Mouse (Mus musculus) natural killer cell, adult 2 months (primary cell): ENCODE data around the gene Ogfod3.

Experiments used
- DNase-seq, 2 experiments: peaks; one replicate each; pipeline ENCODE4 v3.0.0; 2022; ENCODE audit warnings: low spot score in 2 of 2

Gene Ogfod3

DNA sequence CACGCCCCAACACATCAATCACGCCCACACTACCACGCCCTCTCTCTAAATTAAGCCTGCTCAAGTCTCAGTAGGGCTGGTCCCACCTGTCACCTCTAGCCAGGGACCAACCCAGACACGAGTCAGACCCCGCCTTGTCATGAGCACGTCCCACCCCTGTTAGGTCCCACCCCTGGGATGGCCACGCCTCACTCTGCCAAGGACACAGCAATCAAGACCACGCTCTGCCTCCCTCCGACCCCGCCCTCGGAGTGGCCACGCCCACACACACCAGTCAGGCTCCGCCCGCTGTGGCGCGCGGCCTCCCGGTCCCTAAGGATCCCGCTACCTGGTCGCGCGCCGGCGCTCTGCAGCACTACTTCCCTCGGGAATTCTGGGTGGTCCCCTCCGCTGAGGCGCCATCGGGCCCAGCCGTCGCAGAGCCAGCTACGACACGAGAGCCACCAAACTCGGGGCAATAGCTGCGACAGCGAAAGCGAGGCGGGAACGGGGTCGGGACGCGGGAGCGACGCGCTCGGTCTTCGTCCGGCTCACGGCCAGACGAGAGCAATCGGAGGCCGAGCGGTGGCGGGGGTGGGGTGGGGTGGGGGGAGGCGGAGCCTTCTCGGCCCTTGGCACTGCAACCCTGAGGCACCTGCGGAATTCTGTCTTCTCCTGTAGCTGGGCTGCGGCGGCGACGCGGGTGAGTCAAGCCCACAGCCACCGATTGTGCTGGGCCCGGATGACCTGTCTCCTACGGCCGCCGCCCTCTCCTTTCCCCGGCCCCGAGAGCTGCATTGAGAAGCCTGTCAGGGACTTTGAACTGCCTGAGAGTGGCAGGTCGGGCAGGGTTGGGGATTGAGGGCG lies at the start of gene Ogfod3, which contains the start of gene Hexdc:
Ogfod3 (minus strand) TSS at position 551 of the 846 bp plus-strand sequence.
Hexdc (plus strand) TSS at position 273 of the 846 bp plus-strand sequence.
- peak; percentile 86 to 95 for DNase-seq

DNA sequence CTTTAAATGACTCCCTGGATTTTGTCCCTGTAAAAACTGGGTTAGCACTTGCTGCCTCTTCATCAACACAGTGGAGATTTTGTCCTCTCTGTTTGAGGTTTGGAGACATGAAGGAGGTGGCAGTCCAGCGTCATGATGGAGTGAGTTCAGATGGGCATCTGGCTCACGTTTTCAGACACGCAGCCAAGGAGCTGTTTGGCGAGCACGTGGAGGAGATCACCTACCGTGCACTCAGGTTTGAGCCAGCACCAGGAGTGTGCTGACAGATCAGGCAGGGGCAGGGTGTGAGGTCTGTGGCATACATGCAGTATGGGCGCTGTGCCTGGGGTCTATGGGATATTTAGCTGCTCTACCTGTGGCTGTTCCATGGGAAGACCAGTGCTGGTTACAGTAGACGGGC lies 45.7 kb upstream of the Ogfod3 start:
- DNase-seq: no peak

- no peak for DNase-seq
Observed at GRCm38 (mm10) chr11:121239669-121240068, 35.2 kb upstream of the Ogfod3 start.

DNA sequence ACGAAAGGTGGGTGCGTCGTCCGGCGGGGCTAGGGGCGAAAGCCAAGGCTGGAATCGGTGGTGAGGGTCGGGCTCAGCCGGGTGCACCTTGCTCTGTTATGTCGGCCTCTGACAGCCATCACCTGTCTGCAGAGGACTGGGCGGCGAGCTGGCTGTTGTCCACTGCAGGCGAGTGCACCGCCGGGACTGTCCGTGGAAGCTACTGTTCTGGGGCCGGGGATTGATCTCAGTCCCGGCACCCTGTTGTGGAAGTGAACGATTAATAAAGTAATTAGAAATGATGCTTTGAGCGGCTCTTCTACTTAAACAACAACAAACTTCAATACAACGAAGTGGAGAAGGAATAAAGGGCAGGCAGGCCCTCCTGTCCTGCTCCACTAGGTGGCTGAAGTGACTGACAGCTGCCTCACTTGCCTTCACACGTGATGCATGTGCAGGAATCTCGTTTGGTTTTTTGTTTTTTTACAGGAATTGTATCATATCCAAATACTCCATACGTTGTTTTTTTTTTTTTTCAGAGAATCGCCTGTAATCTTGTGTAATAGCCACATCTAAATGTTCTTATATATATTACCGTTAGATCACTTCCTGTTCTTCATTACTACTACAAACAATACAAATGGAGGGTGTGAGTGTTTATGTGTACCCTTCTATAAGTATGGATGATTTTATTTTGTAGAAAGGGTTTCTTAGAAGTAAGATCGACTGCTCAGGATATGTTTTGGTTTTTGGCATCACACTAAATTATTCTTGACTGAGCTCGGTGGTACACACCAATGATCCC lies 33.0 kb upstream of the Ogfod3 start:
- no peak for DNase-seq

DNA sequence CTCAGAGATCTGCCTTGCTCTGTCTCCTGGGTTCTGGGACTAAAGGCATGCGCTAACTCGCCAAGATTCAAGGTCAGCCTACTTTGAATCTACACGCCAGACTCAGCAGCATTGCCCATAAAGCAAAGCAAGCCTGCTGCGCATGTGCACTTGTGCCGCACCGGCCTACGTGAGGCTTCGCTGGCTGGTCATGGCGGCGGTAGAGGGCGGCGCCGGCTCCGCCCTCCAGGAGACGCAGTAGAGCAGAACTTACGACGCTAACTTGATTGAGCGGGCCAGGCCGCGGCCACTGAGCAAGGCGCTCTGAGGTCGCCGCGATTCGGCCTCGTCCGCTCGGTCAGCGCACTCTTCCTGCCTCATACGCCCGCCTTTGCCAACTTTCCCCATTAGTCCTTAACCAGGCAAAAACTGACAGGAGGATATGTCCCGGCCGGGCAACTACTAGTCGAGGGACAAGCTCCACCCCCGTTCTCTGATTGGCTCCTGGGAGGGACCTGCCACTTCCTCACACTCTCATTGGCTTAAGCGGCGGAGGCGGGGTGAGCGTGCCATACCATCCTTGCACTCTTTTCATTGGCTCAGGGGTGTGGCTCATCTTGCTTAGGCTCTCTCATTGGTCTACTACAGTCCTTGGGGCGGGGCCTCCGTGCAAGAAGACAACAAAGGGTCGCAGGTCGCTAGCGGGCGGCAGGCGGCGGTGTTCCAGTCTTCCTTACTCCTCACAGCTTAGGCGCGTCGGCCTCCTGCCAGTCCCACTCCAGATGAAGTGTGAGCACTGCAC lies 32.2 kb upstream of the Ogfod3 start, which contains the start of gene Narf:
Narf (plus strand) TSS at position 690 of the 781 bp plus-strand sequence.
- peak; percentile 99 for DNase-seq

DNA sequence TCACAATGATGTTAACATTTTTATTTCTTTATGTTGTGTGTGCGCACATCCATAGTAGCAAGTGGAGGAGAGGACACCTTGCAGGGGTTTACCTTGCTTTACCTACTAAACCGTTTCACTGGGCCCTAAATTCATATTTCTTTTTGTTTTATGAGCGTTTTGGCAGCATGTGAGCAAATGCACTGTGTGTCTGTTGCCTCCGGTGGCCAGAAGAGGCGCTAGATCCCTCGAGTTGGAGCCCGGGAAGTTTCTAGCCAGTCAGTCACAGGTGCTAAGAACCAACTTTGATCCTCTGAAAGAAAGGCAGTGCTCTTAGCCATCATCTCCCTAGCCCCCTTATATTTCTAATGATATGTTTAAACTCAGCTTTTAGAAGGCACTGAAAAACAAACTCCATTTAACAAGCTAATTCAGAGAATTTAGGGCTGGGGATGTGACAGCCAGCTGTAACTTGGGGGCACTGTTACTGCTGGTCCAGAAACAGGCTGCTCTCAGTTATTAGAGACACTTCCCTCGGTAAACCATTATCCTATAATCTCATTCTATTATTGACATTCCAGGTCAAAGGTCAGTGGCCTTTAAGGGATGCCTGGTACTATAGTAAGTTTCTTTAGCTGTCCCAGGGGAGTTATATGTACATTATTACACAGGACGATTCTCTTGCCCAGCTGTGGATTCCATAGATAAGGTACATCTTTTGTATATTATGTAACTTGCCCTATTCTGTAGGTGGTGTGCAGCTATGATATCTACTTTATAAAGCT lies 31.1 kb upstream of the Ogfod3 start:
- peak; percentile 42 to 63 for DNase-seq

GRCm38 (mm10) chr11:121232706-121233105 lies 28.2 kb upstream of the Ogfod3 start:
- DNase-seq: no peak

GRCm38 (mm10) chr11:121231628-121232291 lies 27.2 kb upstream of the Ogfod3 start:
- DNase-seq: no peak

DNA sequence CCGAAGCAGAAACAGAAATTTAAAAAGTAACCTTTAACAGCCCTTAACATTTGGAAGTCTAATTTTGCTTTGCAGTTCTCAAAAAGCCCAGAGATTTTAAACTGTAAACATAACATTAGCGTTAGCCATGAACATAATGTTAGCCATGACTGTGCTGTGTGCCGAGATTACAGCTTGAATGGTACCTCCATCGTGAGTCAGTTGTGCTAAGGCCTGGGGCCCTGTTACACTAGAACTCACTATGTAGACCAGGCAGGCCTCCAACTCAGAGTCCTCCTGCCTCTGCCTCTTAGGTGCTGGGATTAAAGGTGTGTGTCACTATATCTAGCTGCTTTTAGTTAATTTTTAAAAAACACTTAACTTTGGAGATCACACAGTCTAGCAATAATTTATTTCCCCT lies 26.7 kb upstream of the Ogfod3 start:
- no peak for DNase-seq

DNA sequence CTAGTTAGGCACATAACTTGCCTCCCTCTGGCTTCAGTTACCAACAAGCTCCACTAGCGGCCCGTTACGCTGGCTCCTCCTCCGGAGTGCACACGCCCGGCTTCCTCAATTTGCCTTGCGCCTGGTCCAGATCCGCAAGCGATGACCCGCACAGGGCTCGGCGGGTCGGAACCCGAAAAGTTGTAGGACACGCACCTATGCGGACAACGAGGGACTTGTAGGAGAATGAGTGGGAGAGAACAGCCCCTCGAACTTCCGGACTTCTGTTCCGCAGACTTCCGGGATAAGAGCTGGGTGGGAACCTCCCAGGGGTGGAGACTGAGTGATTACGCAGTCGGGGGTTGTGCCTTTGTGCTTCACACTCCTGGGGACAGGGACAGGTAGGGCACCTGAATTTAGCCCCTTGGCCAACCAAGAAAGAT lies 24.5 kb upstream of the Ogfod3 start, which contains the start of gene Cybc1:
Cybc1 (minus strand) TSS at position 305 of the 422 bp plus-strand sequence.
- peak; percentile 70 to 83 for DNase-seq

DNA sequence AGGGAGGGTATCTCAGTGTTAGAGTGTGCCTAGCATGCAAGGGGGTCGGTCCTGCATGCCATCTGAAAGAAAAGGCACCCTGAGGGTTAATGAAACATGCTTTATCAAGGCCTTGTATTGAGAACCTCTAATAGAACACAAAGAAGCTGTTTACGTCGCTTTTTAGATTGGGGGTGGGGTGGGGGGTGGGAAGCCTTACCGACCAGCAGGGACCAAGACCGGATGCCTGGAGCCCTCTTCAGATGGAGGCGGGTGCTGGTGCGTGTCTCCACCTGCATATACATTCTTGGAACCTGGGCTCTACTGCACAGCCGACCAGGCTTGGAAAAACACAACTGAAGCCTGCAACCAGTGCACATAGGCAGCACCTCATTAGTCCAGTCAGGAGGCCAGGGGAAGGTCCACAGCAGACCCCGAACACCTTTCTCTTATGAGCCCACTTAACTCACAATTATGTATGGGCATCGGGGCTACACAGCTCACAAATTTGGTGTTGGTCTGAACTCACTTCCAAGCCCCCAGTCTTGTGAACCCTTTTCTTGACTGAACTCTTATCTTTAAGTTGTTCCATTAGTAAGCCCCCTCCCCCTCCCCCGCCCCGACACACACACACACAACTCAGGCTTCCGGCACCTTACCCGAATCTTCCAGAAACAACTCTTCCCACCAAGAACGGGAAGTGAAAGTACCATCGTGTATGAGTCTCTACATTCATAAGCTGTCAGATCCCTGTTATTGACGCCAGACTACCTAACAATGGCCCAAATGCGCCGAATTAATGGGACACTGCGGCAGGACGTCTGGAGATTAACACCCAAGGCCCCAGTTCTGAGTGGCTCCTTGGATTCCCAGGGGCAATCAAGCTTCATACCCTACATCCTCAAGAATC lies 23.9 kb upstream of the Ogfod3 start:
- peak in 1 of 2 experiments; percentile 8 for DNase-seq

DNA sequence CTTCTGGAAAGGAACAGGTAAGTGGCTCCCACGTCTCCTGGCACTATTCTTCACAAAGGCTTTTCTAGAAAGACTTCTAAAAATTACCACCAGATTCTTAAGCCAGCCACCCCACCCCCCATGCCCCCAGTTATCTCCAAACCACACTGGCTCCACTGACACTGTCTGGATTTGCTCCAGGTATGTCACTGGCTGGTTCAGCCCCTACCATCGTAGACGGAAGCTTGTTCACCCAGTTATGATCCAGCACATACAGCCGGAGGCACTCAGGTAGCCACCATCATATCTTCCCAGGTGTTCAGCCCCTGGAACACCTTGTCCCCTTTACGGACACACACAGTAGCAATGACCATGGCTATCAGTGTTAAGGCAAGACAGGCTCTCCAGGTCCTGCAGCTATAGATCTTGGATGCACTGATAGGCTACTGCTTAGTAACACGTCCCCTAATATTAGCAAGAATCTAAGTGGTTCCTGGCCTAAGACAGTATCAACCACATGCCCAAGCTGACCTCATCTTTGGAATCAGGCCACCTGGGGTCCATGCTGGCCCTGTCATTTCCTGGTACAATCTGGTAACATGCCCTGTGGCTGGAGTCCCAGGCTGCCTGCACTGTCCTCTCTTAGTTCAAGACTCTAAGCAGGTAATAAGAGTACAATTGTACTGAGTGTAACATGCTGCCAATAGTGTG lies 17.0 kb upstream of the Ogfod3 start:
- DNase-seq: no peak

DNA sequence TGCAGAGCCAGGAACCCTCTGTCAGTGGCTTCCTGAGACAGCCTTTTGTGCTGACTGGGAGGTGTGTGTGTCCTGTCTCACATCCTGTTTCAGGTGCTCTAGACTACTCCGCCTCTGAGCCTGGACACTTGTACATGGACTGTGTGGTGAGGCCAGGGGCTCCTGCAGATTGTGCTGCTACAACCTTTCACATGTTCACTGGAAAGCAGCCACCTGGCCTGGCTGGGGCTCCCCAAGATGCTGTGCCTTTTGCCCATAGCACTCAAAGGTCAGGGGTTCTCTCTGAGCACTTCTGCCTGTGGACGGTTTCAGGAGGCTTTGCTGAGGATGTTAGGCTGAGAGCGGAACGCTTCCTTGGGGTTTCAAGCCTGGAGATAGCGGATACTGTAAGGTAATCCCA lies 16.3 kb upstream of the Ogfod3 start:
- no peak for DNase-seq

- no peak for DNase-seq
Observed at GRCm38 (mm10) chr11:121219776-121220175, 15.3 kb upstream of the Ogfod3 start.

GRCm38 (mm10) chr11:121216831-121217230 lies 12.3 kb upstream of the Ogfod3 start:
- DNase-seq: no peak

DNA sequence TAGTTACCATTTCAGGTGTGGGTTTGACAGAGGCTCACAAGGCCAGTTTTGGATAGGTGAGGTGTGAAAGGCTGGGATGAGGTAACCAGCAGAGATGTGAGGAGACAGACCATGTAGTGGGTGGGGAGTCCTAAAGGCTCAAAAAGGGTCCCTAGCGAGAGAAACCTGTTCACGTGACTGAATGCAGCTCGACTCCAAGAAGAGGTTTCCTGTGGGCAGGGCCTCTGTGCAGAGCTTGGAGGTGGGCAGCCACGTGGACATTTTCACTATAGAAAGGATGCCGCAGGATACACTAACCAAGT lies 701 bp downstream of the Ogfod3 start:
- DNase-seq: no peak

DNA sequence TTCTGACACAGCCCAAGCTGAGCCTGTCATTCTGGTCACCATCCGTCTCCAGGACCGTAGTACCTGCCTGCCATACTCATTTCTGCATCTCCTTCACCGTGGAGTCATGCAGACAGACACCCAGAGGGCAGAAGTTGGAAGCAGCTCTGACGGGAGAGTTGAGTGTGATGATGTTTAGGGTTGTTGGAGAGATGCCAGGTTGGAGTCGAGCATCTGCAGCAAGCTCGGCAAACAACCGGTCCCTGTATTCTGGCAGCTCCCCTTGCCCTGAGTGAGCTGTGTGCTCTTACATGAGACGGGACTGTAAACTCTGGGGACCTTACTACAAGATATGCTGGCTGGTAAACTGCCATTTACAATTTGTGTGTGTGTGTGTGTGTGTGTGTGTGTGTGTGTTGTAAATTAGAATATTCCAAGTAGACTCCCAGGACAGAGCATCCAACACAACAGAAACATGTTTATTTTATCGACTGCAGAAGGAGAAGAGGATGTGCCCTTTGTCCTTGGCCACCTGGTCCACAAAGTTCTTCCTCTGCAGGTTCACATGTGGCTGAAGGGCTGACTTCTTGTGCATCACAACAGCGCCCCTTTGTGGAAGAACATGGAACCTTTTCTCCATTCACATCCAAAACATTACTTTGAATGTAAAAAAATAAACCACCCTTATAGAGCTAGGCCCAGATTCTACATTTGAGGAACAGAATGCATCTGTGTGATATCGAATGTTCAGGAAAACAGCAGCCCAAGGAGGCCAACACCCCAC lies 2.9 kb downstream of the Ogfod3 start:
- peak in 1 of 2 experiments; percentile 30 for DNase-seq

GRCm38 (mm10) chr11:121200781-121201180 lies 3.7 kb downstream of the Ogfod3 start:
- DNase-seq: no peak
